Mouse (Mus musculus) cerebellum, adult 2 months (tissue): ENCODE measurements around the gene Gm28845.

Experiments used
- CTCF ChIP-seq: fragments of 200-500 bp; IDR thresholded peaks from 2 replicates; pipeline ENCODE4 v1.5.1; 2011; ENCODE audit warnings: low read depth, mild to moderate bottlenecking, control low read depth, low read length, moderate library complexity, borderline replicate concordance; ENCODE audit not compliant: insufficient read depth
- POLR2A ChIP-seq: fragments of 200-500 bp; IDR thresholded peaks from 2 replicates; pipeline ENCODE4 v1.6.1; 2011; ENCODE audit warnings: low read length, control low read depth, borderline replicate concordance; ENCODE audit not compliant: insufficient read depth

DNA sequence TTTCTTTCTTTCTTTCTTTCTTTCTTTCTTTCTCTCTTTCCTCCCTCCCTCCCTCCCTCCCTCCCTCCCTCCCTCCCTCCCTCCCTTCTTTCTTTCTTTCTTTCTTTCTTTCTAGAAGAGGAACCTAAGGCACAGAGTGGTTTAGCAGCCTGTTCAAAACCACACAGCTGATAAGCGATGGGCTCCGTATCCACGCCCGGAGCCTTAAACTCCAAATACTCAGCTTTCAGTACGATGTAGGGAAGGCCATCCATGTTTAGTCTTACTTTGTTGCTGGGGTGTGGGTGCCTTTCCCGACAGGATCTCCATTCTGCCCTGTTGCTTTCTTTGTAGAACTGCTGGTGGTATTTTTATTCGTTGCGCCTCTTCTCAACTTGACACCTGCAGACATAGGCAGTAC lies 10.2 kb downstream of the Gm28845 start:
- TF ChIP-seq CTCF (no peak), POLR2A (no peak)
